Mouse (Mus musculus): ENCODE data around the gene Rptor.

- TF ChIP-seq POLR2A (IDR thresholded peaks at IDR 0.05; ENCODE audit: borderline replicate concordance, extremely low read depth, insufficient read depth, insufficient read length, poor library complexity, severe bottlenecking) (no peak), CTCF (IDR thresholded peaks at IDR 0.05; ENCODE audit: borderline replicate concordance, extremely low read depth, insufficient read depth, insufficient read length) (no peak)
Measured at GRCm38 (mm10) chr11:119558870-119559610, 43.7 kb upstream of the Rptor start.
